Mouse (Mus musculus) G1E (cell line): ENCODE measurements at regions not wholly inside any gene's neighbourhood (a gene's known extent, or its start where the extent isn't known, plus 50 kb on each side); places are given as distances from the start of the nearest gene placed in this dataset.

Source experiments
- CTCF ChIP-seq: IDR thresholded peaks from 2 replicates; pipeline ENCODE4 v1.5.1; 2012; ENCODE audit warnings: low read depth, low read length, inconsistent platforms, mixed read lengths
- GATA1 ChIP-seq: IDR thresholded peaks from 2 replicates; pipeline ENCODE4 v1.6.1; 2012; ENCODE audit warnings: borderline replicate concordance, low read length, inconsistent platforms, mixed read lengths
- GATA2 ChIP-seq: IDR thresholded peaks from 2 replicates; pipeline ENCODE4 v1.6.1; 2012; ENCODE audit warnings: low read depth, low read length, inconsistent platforms, borderline replicate concordance
- POLR2AphosphoS5 ChIP-seq: IDR thresholded peaks from 2 replicates; pipeline ENCODE4 v1.6.1; 2012; ENCODE audit warnings: low read depth, low read length, inconsistent platforms; ENCODE audit not compliant: insufficient replicate concordance
- TAL1 ChIP-seq: conservative IDR thresholded peaks from 2 replicates; pipeline ENCODE4 v1.6.1; 2012; ENCODE audit warnings: low read depth, low read length, inconsistent platforms, mixed read lengths

GRCm38 (mm10) chr1:57576066-57576753 is 169.3 kb upstream of the Tyw5 start:
- TF ChIP-seq CTCF (no peak), GATA2 (no peak), TAL1 (no peak), GATA1 (no peak), POLR2AphosphoS5 (no peak)
